Mouse (Mus musculus) stomach, embryonic 16.5 days (tissue): ENCODE data around the gene Nr1h4. TPM values are rescaled to one million over a fixed set of nuclear protein-coding genes. Genes with fewer than 3 reads are reported as not detected.

ENCODE experiments used
- ATAC-seq: fragments of 200-750 bp; cut with Nextera tagmentation; 2 replicates; pipeline ENCODE4 v1.8.0; 2017; ENCODE audit warnings: moderate number of reproducible peaks, moderate TSS enrichment; ENCODE audit not compliant: insufficient read depth, low FRiP score
- H3K27ac ChIP-seq: fragments of 300-500 bp; sonication (generic); 2 replicates; pipeline ENCODE4 v1.5.1; 2014; ENCODE audit warnings: low read length
- H3K27me3 ChIP-seq: fragments of 300-500 bp; sonication (generic); 2 replicates; pipeline ENCODE4 v1.6.1; 2014; ENCODE audit warnings: low read length, control low read depth, mixed read lengths; ENCODE audit not compliant: control insufficient read depth, insufficient read depth
- H3K36me3 ChIP-seq: fragments of 300-500 bp; sonication (generic); 2 replicates; pipeline ENCODE4 v1.6.1; 2014; ENCODE audit warnings: low read length; ENCODE audit not compliant: control insufficient read depth, insufficient read depth
- H3K4me1 ChIP-seq: fragments of 300-500 bp; sonication (generic); 2 replicates; pipeline ENCODE4 v1.6.1; 2014; ENCODE audit warnings: low read length, control low read depth, mixed read lengths; ENCODE audit not compliant: control insufficient read depth, insufficient read depth
- H3K4me2 ChIP-seq: fragments of 300-500 bp; sonication (generic); 2 replicates; pipeline ENCODE4 v1.6.1; 2014; ENCODE audit warnings: low read depth, low read length, mixed read lengths
- H3K4me3 ChIP-seq: fragments of 300-500 bp; sonication (generic); replicated peaks from 2 replicates; pipeline ENCODE4 v1.5.1; 2014; ENCODE audit warnings: mild to moderate bottlenecking, low read length
- H3K9ac ChIP-seq: fragments of 300-500 bp; sonication (generic); 2 replicates; pipeline ENCODE4 v1.6.1; 2014; ENCODE audit warnings: low read length
- H3K9me3 ChIP-seq: fragments of 300-500 bp; sonication (generic); replicated peaks from 2 replicates; pipeline ENCODE4 v1.6.1; 2016; ENCODE audit warnings: low read length, control low read depth; ENCODE audit not compliant: control insufficient read depth
- WGBS: fragments of 180-500 bp; shearing (Covaris S2); extraction: QIAGEN DNeasy Blood & Tissue Kit; methylation state at CpG from one replicate; pipeline ENCODE4 v1.1.7; 2014; 5-methylcytosine and 5-hydroxymethylcytosine counted together
- polyA plus RNA-seq: library from polyadenylated mRNA; unstranded; fragments of >200 nt; fragmentation: Nextera tagmentation; extraction: Ambion mirVana; gene quantifications from 2 replicates; pipeline ENCODE4 v1.2.1, GENCODE M21; 2015

Nr1h4 gene
- polyA plus RNA-seq, 1 experiment from 2014 or later = 8.6 TPM

GRCm38 (mm10) chr10:89495537-89495936 is 37.8 kb downstream of the Nr1h4 start:
- Histone ChIP-seq H3K9ac (no peak overlapping the region), H3K9me3 (no peaks in the 10 kb centered on the region), H3K27me3 (no peaks in the 10 kb centered on the region), H3K4me1 (no peaks in the 10 kb centered on the region), H3K4me3 (no peak overlapping the region), H3K27ac (no peak overlapping the region), H3K36me3 (no peaks in the 10 kb centered on the region), H3K4me2 (no peak overlapping the region)
- ATAC-seq = no peak
- WGBS = 74% methylated on average over 7 of the region's 7 CpGs

GRCm38 (mm10) chr10:89491321-89491720 is 42.1 kb downstream of the Nr1h4 start:
- Histone ChIP-seq H3K36me3 (no peaks in the 10 kb centered on the region), H3K4me2 (no peak overlapping the region), H3K9me3 (no peaks in the 10 kb centered on the region), H3K27me3 (no peaks in the 10 kb centered on the region), H3K27ac (no peak overlapping the region), H3K9ac (no peak overlapping the region), H3K4me1 (no peaks in the 10 kb centered on the region), H3K4me3 (no peak overlapping the region)
- 50% methylated on average over 3 of the region's 3 CpGs for WGBS
- ATAC-seq = no peak

- Histone ChIP-seq H3K36me3 (no peaks in the 10 kb centered on the region), H3K4me1 (no peaks in the 10 kb centered on the region), H3K27me3 (no peaks in the 10 kb centered on the region), H3K9me3 (no peaks in the 10 kb centered on the region), H3K9ac (no peak overlapping the region), H3K4me2 (no peak overlapping the region), H3K27ac (no peak overlapping the region), H3K4me3 (no peak overlapping the region)
- 86% methylated on average over 3 of the region's 3 CpGs for WGBS
- ATAC-seq = no peak
Observed at GRCm38 (mm10) chr10:89490250-89490649, 43.1 kb downstream of the Nr1h4 start.

GRCm38 (mm10) chr10:89489459-89489858 is 43.9 kb downstream of the Nr1h4 start:
- Histone ChIP-seq H3K27me3 (no peaks in the 10 kb centered on the region), H3K36me3 (no peaks in the 10 kb centered on the region), H3K4me3 (no peak overlapping the region), H3K9ac (no peak overlapping the region), H3K4me1 (no peaks in the 10 kb centered on the region), H3K4me2 (no peak overlapping the region), H3K27ac (no peak overlapping the region), H3K9me3 (no peaks in the 10 kb centered on the region)
- ATAC-seq = no peak
- WGBS = 54% methylated on average over 4 of the region's 4 CpGs

GRCm38 (mm10) chr10:89486995-89487742 is 46.2 kb downstream of the Nr1h4 start:
- Histone ChIP-seq H3K36me3 (no peaks in the 10 kb centered on the region), H3K9ac (no peak overlapping the region), H3K4me2 (no peak overlapping the region), H3K9me3 (no peaks in the 10 kb centered on the region), H3K4me3 (no peak overlapping the region), H3K27ac (no peak overlapping the region), H3K4me1 (no peaks in the 10 kb centered on the region), H3K27me3 (no peaks in the 10 kb centered on the region)
- no peak for ATAC-seq
- 71% methylated on average over 4 of the region's 4 CpGs for WGBS

DNA sequence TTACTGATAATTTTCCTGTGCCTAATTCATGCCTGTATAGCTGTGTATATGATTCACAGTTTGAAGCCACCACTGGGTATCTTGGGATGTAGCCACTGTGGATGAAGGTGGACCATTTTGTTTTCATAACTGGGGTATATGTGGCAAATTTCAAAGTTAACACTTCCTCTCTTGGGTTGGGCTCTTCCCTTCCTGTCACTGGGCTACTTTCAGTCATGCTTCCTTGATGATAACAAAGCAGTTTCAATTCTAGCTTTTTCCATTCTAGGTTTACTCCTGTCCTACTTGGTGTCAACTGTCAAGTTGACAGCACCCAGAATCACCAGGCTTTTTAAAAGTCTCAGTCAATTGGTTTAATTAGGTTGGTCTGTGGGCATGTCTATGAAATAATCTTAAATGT is 48.5 kb downstream of the Nr1h4 start:
- Histone ChIP-seq H3K4me2 (no peak overlapping the region), H3K27me3 (no peaks in the 10 kb centered on the region), H3K4me3 (no peak overlapping the region), H3K9ac (no peak overlapping the region), H3K27ac (no peak overlapping the region), H3K36me3 (no peaks in the 10 kb centered on the region), H3K9me3 (no peaks in the 10 kb centered on the region), H3K4me1 (no peaks in the 10 kb centered on the region)
- ATAC-seq = no peak

- H3K9ac ChIP-seq = no peak overlapping the region
Observed at GRCm38 (mm10) chr10:89483812-89484602, 49.4 kb downstream of the Nr1h4 start.

DNA sequence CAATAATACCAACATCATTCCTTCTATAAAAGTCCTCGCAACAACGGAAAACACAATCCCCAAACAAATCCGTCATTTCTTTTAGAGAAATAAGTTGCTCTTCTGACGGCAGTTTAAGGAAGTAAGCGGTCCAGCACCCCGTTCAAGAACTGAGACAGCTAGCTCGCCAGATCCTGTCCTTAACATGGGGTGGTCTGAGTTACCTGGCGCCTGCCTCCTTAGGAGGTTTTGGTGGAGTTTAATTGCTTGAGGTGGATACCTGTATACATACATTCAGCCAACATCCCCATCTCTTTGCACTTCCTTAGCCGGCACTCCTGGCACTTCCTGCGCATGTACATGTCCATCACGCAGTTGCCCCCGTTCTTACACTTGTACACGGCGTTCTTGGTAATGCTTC is 50.3 kb downstream of the Nr1h4 start:
- ATAC-seq = no peak
- Histone ChIP-seq H3K9ac (no peak overlapping the region), H3K9me3 (no peaks in the 10 kb centered on the region), H3K27me3 (no peaks in the 10 kb centered on the region), H3K27ac (no peak overlapping the region), H3K4me3 (no peak overlapping the region), H3K4me1 (no peaks in the 10 kb centered on the region), H3K4me2 (no peak overlapping the region), H3K36me3 (no peaks in the 10 kb centered on the region)
- WGBS = 87% methylated on average over 14 of the region's 14 CpGs

More at GRCm38 (mm10) chr10:89483812-89484602, 49.4 kb downstream of the Nr1h4 start:
- Histone ChIP-seq H3K36me3 (no peaks in the 10 kb centered on the region), H3K27ac (no peak overlapping the region), H3K4me2 (no peak overlapping the region), H3K9me3 (no peaks in the 10 kb centered on the region), H3K4me3 (no peak overlapping the region), H3K4me1 (no peaks in the 10 kb centered on the region), H3K27me3 (no peaks in the 10 kb centered on the region)
- no peak for ATAC-seq
- WGBS = 71% methylated on average over 18 of the region's 18 CpGs

GRCm38 (mm10) chr10:89482142-89482681 is 51.2 kb downstream of the Nr1h4 start:
- no peaks in the 10 kb centered on the region for H3K27me3 ChIP-seq
- H3K4me2 ChIP-seq = no peak overlapping the region
- no peak overlapping the region for H3K9ac ChIP-seq
- no peak for ATAC-seq
- no peaks in the 10 kb centered on the region for H3K4me1 ChIP-seq
- H3K27ac ChIP-seq = no peak overlapping the region
- H3K4me3 ChIP-seq = no peak overlapping the region
- 67% methylated on average over 10 of the region's 10 CpGs for WGBS
- H3K36me3 ChIP-seq = no peaks in the 10 kb centered on the region
- H3K9me3 ChIP-seq = no peaks in the 10 kb centered on the region
